Mouse (Mus musculus): Measurements from ENCODE around the gene Pid1. TPM values are rescaled to one million over a fixed set of nuclear protein-coding genes. Genes with fewer than 3 reads are reported as not detected.
A peak's percentile ranks its signal among the peaks of the same experiment; 100 is the strongest.

The Pid1 gene
- polyA plus RNA-seq, 1 experiment from 2014 or later = 49.9 TPM

- Histone ChIP-seq H3K27ac (no peak overlapping the region), H3K4me1 (no peaks in the 10 kb centered on the region), H3K4me3 (replicated peaks) (no peak overlapping the region), H3K4me2 (no peak overlapping the region), H3K36me3 (replicated peaks) (no peaks in the 10 kb centered on the region), H3K9me3 (no peaks in the 10 kb centered on the region), H3K27me3 (no peaks in the 10 kb centered on the region), H3K9ac (no peak overlapping the region)
- ATAC-seq (ENCODE audit: low FRiP score) = 0 out of 2 replicates have a peak, but pooled peaks have one; percentile 33
- 63% methylated on average over 4 of the region's 4 CpGs for WGBS
Measured at GRCm38 (mm10) chr1:84128510-84128909, 235.5 kb downstream of the Pid1 start.

GRCm38 (mm10) chr1:84119306-84119705, 244.7 kb downstream of the Pid1 start:
- Histone ChIP-seq H3K9me3 (no peaks in the 10 kb centered on the region), H3K36me3 (replicated peaks) (no peaks in the 10 kb centered on the region), H3K4me1 (no peaks in the 10 kb centered on the region), H3K27me3 (no peaks in the 10 kb centered on the region), H3K4me2 (no peak overlapping the region), H3K4me3 (replicated peaks) (no peak overlapping the region), H3K9ac (no peak overlapping the region), H3K27ac (no peak overlapping the region)
- 88% methylated on average over 2 of the region's 2 CpGs for WGBS
- no peak for ATAC-seq (ENCODE audit: low FRiP score)

GRCm38 (mm10) chr1:84106756-84107155, 257.2 kb downstream of the Pid1 start:
- no peaks in the 10 kb centered on the region for H3K4me1 ChIP-seq
- no peaks in the 10 kb centered on the region for H3K27me3 ChIP-seq
- H3K4me3 ChIP-seq (replicated peaks) = no peak overlapping the region
- H3K27ac ChIP-seq = no peak overlapping the region
- no peak overlapping the region for H3K9ac ChIP-seq
- H3K36me3 ChIP-seq (replicated peaks) = no peaks in the 10 kb centered on the region
- no peak for ATAC-seq (ENCODE audit: low FRiP score)
- H3K9me3 ChIP-seq = no peaks in the 10 kb centered on the region
- 91% methylated on average over 4 of the region's 4 CpGs for WGBS
- H3K4me2 ChIP-seq = no peak overlapping the region

- no peaks in the 10 kb centered on the region for H3K36me3 ChIP-seq (replicated peaks)
- no peak overlapping the region for H3K4me3 ChIP-seq (replicated peaks)
- no peak overlapping the region for H3K9ac ChIP-seq
- no peak overlapping the region for H3K27ac ChIP-seq
- H3K9me3 ChIP-seq = no peaks in the 10 kb centered on the region
- ATAC-seq (ENCODE audit: low FRiP score) = no peak
- WGBS = 70% methylated on average over 2 of the region's 2 CpGs
- no peaks in the 10 kb centered on the region for H3K27me3 ChIP-seq
- no peaks in the 10 kb centered on the region for H3K4me1 ChIP-seq
- H3K4me2 ChIP-seq = no peak overlapping the region
Measured at GRCm38 (mm10) chr1:84102052-84102451, 261.9 kb downstream of the Pid1 start.

- H3K9me3 ChIP-seq = no peaks in the 10 kb centered on the region
- no peaks in the 10 kb centered on the region for H3K4me1 ChIP-seq
- H3K27ac ChIP-seq = no peak overlapping the region
- H3K27me3 ChIP-seq = no peaks in the 10 kb centered on the region
- no peak for ATAC-seq (ENCODE audit: low FRiP score)
- no peak overlapping the region for H3K4me2 ChIP-seq
- H3K4me3 ChIP-seq (replicated peaks) = no peak overlapping the region
- no peak overlapping the region for H3K9ac ChIP-seq
- no peaks in the 10 kb centered on the region for H3K36me3 ChIP-seq (replicated peaks)
Measured at GRCm38 (mm10) chr1:84097398-84097797, 266.6 kb downstream of the Pid1 start.

GRCm38 (mm10) chr1:84093291-84093690, 270.7 kb downstream of the Pid1 start:
- no peak overlapping the region for H3K4me3 ChIP-seq (replicated peaks)
- H3K36me3 ChIP-seq (replicated peaks) = no peaks in the 10 kb centered on the region
- H3K4me1 ChIP-seq = no peaks in the 10 kb centered on the region
- H3K27ac ChIP-seq = no peak overlapping the region
- H3K4me2 ChIP-seq = no peak overlapping the region
- no peak overlapping the region for H3K9ac ChIP-seq
- ATAC-seq (ENCODE audit: low FRiP score) = no peak
- no peaks in the 10 kb centered on the region for H3K9me3 ChIP-seq
- 77% methylated on average over 2 of the region's 2 CpGs for WGBS
- no peaks in the 10 kb centered on the region for H3K27me3 ChIP-seq

- no peak for ATAC-seq (ENCODE audit: low FRiP score)
- Histone ChIP-seq H3K4me2 (no peak overlapping the region), H3K4me1 (peaks cover 9% of the 10 kb centered on the region), H3K36me3 (replicated peaks) (no peaks in the 10 kb centered on the region), H3K9me3 (no peaks in the 10 kb centered on the region), H3K27me3 (no peaks in the 10 kb centered on the region), H3K27ac (no peak overlapping the region), H3K4me3 (replicated peaks) (no peak overlapping the region), H3K9ac (no peak overlapping the region)
- WGBS = 82% methylated on average over 2 of the region's 2 CpGs
Measured at GRCm38 (mm10) chr1:84089664-84090063, 274.3 kb downstream of the Pid1 start.

- H3K9me3 ChIP-seq = no peaks in the 10 kb centered on the region
- H3K4me3 ChIP-seq (replicated peaks) = no peak overlapping the region
- 78% methylated on average over 2 of the region's 2 CpGs for WGBS
- H3K27ac ChIP-seq = peak overlapping the region; percentile 53; the same call in 1 of the 2 replicates
- no peaks in the 10 kb centered on the region for H3K36me3 ChIP-seq (replicated peaks)
- no peak overlapping the region for H3K4me2 ChIP-seq
- H3K9ac ChIP-seq = no peak overlapping the region
- peaks cover 9% of the 10 kb centered on the region for H3K4me1 ChIP-seq
- H3K27me3 ChIP-seq = no peaks in the 10 kb centered on the region
- ATAC-seq (ENCODE audit: low FRiP score) = no peak
Measured at GRCm38 (mm10) chr1:84087957-84088356, 276.0 kb downstream of the Pid1 start.

GRCm38 (mm10) chr1:84087325-84087724, 276.7 kb downstream of the Pid1 start:
- no peak for ATAC-seq (ENCODE audit: low FRiP score)
- H3K27me3 ChIP-seq = no peaks in the 10 kb centered on the region
- H3K9ac ChIP-seq = no peak overlapping the region
- peak overlapping the region; percentile 53; the same call in 1 of the 2 replicates for H3K27ac ChIP-seq
- H3K36me3 ChIP-seq (replicated peaks) = no peaks in the 10 kb centered on the region
- no peak overlapping the region for H3K4me3 ChIP-seq (replicated peaks)
- no peaks in the 10 kb centered on the region for H3K9me3 ChIP-seq
- WGBS = 60% methylated on average over 6 of the region's 6 CpGs
- no peak overlapping the region for H3K4me2 ChIP-seq
- H3K4me1 ChIP-seq = peaks cover 9% of the 10 kb centered on the region

- peak; percentile 70; the same call in 1 of the 2 replicates for ATAC-seq (ENCODE audit: low FRiP score)
- no peaks in the 10 kb centered on the region for H3K36me3 ChIP-seq (replicated peaks)
- H3K4me1 ChIP-seq = peaks cover 9% of the 10 kb centered on the region
- H3K27me3 ChIP-seq = no peaks in the 10 kb centered on the region
- H3K4me2 ChIP-seq = no peak overlapping the region
- H3K9ac ChIP-seq = no peak overlapping the region
- H3K4me3 ChIP-seq (replicated peaks) = no peak overlapping the region
- WGBS = 33% methylated on average over 1 of the region's 1 CpGs
- no peak overlapping the region for H3K27ac ChIP-seq
- H3K9me3 ChIP-seq = peaks cover 2% of the 10 kb centered on the region; the same call in 1 of the 2 replicates
Measured at GRCm38 (mm10) chr1:84086486-84086885, 277.5 kb downstream of the Pid1 start.

GRCm38 (mm10) chr1:84085361-84085760, 278.6 kb downstream of the Pid1 start:
- Histone ChIP-seq H3K4me1 (peaks cover 9% of the 10 kb centered on the region), H3K27ac (no peak overlapping the region), H3K36me3 (replicated peaks) (no peaks in the 10 kb centered on the region), H3K4me3 (replicated peaks) (no peak overlapping the region), H3K9me3 (peaks cover 4% of the 10 kb centered on the region; the same call in 1 of the 2 replicates), H3K4me2 (no peak overlapping the region), H3K27me3 (no peaks in the 10 kb centered on the region), H3K9ac (no peak overlapping the region)
- no peak for ATAC-seq (ENCODE audit: low FRiP score)
- 95% methylated on average over 3 of the region's 3 CpGs for WGBS

- H3K27ac ChIP-seq = no peak overlapping the region
- no peak overlapping the region for H3K4me2 ChIP-seq
- WGBS = 43% methylated on average over 8 of the region's 8 CpGs
- no peaks in the 10 kb centered on the region for H3K27me3 ChIP-seq
- H3K4me3 ChIP-seq (replicated peaks) = no peak overlapping the region
- no peak overlapping the region for H3K9ac ChIP-seq
- H3K4me1 ChIP-seq = no peaks in the 10 kb centered on the region
- H3K36me3 ChIP-seq (replicated peaks) = no peaks in the 10 kb centered on the region
- peak; percentile 51; the same call in 1 of the 2 replicates for ATAC-seq (ENCODE audit: low FRiP score)
- H3K9me3 ChIP-seq = peaks cover 8% of the 10 kb centered on the region
Measured at GRCm38 (mm10) chr1:84079566-84079965, 284.4 kb downstream of the Pid1 start.

GRCm38 (mm10) chr1:84077023-84077422, 287.0 kb downstream of the Pid1 start:
- 91% methylated on average over 1 of the region's 1 CpGs for WGBS
- H3K9ac ChIP-seq = no peak overlapping the region
- no peak overlapping the region for H3K4me3 ChIP-seq (replicated peaks)
- H3K27me3 ChIP-seq = no peaks in the 10 kb centered on the region
- H3K36me3 ChIP-seq (replicated peaks) = no peaks in the 10 kb centered on the region
- no peaks in the 10 kb centered on the region for H3K4me1 ChIP-seq
- H3K27ac ChIP-seq = no peak overlapping the region
- ATAC-seq (ENCODE audit: low FRiP score) = no peak
- no peak overlapping the region for H3K4me2 ChIP-seq
- H3K9me3 ChIP-seq = peaks cover 8% of the 10 kb centered on the region

All from forebrain, embryonic 12.5 days (tissue).